Mouse (Mus musculus): ENCODE results near the gene Kifc5b. TPM values are rescaled to one million over a fixed set of nuclear protein-coding genes. Genes with fewer than 3 reads are reported as not detected.

Kifc5b gene
- 1.3 TPM for polyA plus RNA-seq (2014; fragmentation: Illumina TruSeq; extraction: RNeasy Lipid Tissue Mini Kit (QIAGEN cat#74804); ENCODE audit: low read depth, low replicate concordance)

DNA sequence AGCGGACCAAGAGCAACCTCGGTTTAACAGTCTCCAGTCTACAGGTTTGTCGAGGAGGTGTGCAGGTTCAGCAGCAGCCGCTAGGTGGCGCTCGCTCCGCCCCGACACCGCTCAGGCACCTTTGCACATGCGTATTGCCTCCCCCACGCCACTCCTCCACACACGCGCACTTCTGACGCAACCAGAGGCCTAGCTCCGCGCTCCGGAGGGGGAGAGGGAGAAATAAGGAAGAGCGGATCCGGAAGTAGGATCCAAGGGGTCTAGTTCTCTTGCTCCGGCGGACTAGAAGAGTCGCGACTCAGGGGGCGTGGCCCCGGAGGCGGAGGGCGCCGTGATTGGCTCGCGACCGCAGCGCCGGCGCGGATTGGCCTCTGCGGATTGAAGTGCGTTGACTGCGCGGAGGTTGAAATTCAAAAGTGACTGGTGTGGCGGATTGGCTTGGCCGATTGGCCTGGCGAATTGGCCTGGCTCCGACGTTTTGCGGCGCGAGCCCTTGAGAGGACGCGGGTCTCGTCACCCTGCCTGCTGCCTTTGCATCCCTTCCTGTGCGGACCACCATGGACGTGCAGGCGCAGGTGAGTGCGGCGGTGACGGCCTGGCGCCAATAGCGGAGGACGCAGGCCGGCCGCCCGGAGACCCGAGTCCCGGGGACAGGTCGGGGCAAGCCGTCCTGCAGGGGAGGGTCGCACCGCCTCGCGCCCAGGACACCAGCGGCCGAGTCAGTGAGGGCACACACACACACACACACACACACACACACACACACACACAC, at the start of gene Kifc5b:
Gene Kifc5b (plus strand): TSS at position 381 of the 772 bp plus-strand sequence.

DNA sequence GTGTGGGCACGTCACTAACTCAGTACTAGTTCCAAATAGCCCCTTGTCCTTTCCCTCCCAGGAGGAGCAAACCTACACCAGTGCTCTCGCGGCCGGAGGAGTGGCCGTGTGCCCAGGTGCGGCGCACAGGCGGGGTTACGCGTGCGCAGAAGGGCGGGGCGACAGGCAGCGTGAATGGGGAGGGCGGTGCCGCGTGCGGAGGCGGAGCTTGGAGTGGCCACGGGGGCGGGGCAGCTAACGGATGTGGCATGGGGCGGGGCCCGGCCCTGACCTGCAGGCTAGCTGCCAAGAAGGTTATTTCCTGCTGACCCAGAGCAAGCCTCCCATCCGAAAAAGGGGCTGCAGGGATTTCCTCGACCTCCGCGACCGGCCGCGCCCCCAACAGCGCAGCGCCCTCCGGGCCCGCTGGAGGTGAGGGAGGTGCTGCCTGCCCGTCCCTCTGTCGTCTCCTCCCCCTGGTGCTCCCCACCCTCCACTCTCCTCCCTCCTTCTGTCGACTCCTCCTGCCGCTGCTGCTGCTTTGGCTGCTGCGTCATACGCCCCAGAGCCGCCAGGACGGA, 16.0 kb downstream of the Kifc5b start, which contains the start of gene Phf1:
Gene Phf1 (plus strand): TSS at position 214 of the 560 bp plus-strand sequence.

DNA sequence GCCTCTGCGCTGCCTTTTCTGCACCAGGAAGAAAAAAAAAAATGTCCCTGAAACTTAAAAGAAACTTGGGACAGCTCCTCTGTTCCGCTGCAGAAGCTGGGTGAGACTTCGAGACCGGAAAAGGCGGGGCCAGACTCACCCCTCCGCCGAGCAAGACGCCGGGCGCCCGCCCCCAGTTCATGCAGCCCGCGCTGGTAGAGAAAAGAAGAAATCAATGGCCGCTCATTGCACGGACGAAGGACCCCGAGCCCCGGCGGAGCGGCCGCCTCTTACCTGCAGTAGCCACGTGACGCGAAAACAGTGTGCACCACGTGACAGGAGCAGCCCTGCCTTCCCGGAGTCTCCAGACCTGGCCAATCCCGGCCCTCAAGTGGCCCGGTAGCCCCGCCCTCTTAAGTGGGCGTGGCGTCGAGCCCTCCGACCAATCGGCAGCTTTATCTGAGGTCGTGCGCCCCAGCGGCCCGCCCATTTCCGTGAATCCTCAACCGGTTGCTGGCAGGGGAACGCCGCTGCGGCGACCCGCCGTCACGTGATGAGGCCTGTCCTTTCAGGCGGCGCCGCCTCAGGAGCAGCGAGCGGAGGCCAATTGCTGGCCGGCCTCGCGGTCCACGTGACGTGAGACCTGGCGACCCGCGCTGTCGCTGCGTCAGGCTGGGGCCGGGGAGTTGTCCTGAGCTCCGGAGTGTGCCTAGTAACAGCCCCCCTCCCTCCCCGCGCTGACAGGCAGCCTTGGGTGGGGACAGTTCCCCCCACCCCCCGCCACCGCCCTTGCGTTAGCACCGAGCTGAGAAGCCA, 22.5 kb downstream of the Kifc5b start, which contains the start of gene Cuta:
Gene Cuta (minus strand): TSS at position 392 of the 795 bp plus-strand sequence.

DNA sequence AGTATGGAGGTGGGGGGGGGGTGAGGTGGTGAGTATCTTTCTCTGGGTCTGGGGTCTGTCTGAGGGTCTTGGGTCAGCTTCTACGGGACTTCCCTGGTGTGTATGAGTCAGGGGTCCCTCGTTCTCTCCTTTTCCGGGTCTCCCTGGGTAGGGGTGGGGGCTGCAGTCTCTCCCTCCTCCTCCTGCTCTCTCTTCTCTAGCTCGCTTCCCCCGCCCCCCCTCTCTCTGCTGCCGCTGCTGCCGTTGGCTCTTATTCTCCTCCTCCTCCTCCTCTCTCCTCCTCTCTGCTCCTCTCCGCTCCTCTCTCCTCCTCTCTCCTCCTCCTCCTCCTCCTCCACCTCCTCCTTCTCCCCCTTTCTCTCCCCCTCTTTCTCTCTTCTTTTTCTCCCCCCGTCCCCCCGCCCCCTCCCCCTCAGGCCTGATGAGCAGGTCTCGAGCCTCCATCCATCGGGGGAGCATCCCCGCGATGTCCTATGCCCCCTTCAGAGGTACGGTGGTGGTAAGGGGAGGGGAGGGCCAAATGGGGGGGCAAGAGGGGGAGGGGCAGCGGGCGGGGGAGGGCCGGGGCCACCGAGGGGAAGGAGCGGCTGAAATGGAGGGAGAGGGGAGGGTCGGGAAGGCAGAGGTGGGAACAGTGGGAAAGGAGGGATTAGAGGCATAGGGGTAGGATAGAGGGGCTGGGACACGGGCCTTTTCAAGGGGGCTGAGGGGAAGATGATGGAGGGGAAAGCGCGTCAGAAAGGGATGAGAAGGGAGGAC, 24.3 kb downstream of the Kifc5b start, which contains the start of gene Syngap1:
Gene Syngap1 (plus strand): TSS at position 223 of the 759 bp plus-strand sequence.

DNA sequence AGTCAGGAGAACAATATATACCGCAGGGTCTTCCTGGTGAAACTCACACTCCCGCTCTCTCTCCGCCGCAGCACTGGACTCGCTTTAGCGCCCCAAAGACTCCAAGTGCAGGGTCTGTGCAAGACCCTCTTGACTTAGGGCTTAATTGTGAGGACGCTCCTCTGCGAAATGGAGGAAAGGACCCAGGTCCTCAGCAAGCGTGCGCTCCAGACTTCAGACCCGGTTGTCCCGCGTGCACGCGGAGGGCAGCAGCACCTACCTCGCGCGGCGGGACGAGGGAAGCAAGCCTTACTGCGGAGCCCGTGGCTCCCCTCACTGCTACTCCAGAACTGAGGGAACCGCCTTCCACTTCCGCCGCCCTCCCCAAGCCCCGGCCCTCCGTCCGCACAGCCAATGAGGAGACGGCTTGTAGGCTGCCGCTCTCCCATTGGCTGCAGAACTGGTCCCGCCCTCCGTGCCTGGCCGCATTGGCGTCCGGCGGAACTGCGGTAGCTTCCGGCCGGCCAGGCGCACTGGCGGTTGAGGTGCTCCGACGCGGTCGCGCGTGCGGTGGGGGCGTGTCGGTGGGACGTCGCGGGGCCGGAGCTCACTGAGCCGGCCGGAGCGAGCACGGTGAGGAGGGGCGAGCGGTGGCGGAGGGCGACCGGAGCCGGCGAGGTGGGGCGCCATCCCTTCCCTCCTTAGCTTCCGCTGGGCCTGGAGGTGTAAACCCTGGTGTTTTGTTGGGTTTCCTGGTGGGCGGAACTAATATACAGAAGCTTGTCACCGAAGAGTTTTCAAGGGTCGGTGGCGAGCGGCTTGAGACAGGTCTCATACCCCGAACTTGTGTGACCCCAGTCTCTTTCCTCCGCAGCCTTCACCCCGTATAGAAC, 56.0 kb downstream of the Kifc5b start, which contains the start of gene Zbtb9:
Gene Zbtb9 (plus strand): TSS at position 465 of the 872 bp plus-strand sequence.

Other genes with a start within 250 kb of the Kifc5b start
- gene Crebrf, start 201.4 kb upstream of the Kifc5b start, polyA plus RNA-seq (2014; fragmentation: Illumina TruSeq; extraction: RNeasy Lipid Tissue Mini Kit (QIAGEN cat#74804); ENCODE audit: low read depth, low replicate concordance), result 18.1 TPM
- 38.1 TPM for gene Bnip1, start 136.0 kb upstream of the Kifc5b start, polyA plus RNA-seq (2014; fragmentation: Illumina TruSeq; extraction: RNeasy Lipid Tissue Mini Kit (QIAGEN cat#74804); ENCODE audit: low read depth, low replicate concordance)
- 52.8 TPM for gene Nkx2-5, start 72.1 kb upstream of the Kifc5b start, polyA plus RNA-seq (2014; fragmentation: Illumina TruSeq; extraction: RNeasy Lipid Tissue Mini Kit (QIAGEN cat#74804); ENCODE audit: low read depth, low replicate concordance)
- 36.0 TPM for gene Phf1, start 16.0 kb downstream of the Kifc5b start, polyA plus RNA-seq (2014; fragmentation: Illumina TruSeq; extraction: RNeasy Lipid Tissue Mini Kit (QIAGEN cat#74804); ENCODE audit: low read depth, low replicate concordance)
- gene Cuta, start 22.5 kb downstream of the Kifc5b start, polyA plus RNA-seq (2014; fragmentation: Illumina TruSeq; extraction: RNeasy Lipid Tissue Mini Kit (QIAGEN cat#74804); ENCODE audit: low read depth, low replicate concordance), result 104 TPM
- 5.7 TPM for gene Syngap1, start 24.2 kb downstream of the Kifc5b start, polyA plus RNA-seq (2014; fragmentation: Illumina TruSeq; extraction: RNeasy Lipid Tissue Mini Kit (QIAGEN cat#74804); ENCODE audit: low read depth, low replicate concordance)
- not detected for gene Zbtb9, start 56.1 kb downstream of the Kifc5b start, polyA plus RNA-seq (2014; fragmentation: Illumina TruSeq; extraction: RNeasy Lipid Tissue Mini Kit (QIAGEN cat#74804); ENCODE audit: low read depth, low replicate concordance)
- 15.3 TPM for gene Bak1, start 111.9 kb downstream of the Kifc5b start, polyA plus RNA-seq (2014; fragmentation: Illumina TruSeq; extraction: RNeasy Lipid Tissue Mini Kit (QIAGEN cat#74804); ENCODE audit: low read depth, low replicate concordance)
- 3.2 TPM for gene Itpr3, start 140.2 kb downstream of the Kifc5b start, polyA plus RNA-seq (2014; fragmentation: Illumina TruSeq; extraction: RNeasy Lipid Tissue Mini Kit (QIAGEN cat#74804); ENCODE audit: low read depth, low replicate concordance)
- 369 TPM for gene Uqcc2, start 216.8 kb downstream of the Kifc5b start, polyA plus RNA-seq (2014; fragmentation: Illumina TruSeq; extraction: RNeasy Lipid Tissue Mini Kit (QIAGEN cat#74804); ENCODE audit: low read depth, low replicate concordance)

Data from heart, adult 10 weeks (tissue).